ENCODE assay signal across 21 mouse cellular contexts in genomic region chr2:93880981-93881380, GRCm38 (mm10). TPM values are rescaled to one million over a fixed set of nuclear protein-coding genes. Genes with fewer than 3 reads are reported as not detected.
A peak's percentile ranks its signal among the peaks of the same experiment; 100 is the strongest.
DNase-seq lines count a peak whose midpoint lies in the region; ATAC-seq and TF ChIP-seq lines count a peak whose summit lies in the region.
"Had no signal": no experiment of that assay in that cellular context is flagged by ENCODE, and none has a peak within 500 bp of the region (broad histone marks: within the 10 kb centered on the region; RNA-seq: fewer than 3 reads in every experiment).

No protein-coding gene starts in this region.

- no peaks in the 10 kb centered on the region for H3K27me3 ChIP-seq in liver, postnatal 0 days (ENCODE audit: insufficient read depth, low read length)
- no peaks in the 10 kb centered on the region for H3K27me3 ChIP-seq in cerebellum, adult 2 months (ENCODE audit: control insufficient read depth, insufficient read depth, low read length)
- H3K27me3 ChIP-seq: CH12.LX; embryonic facial prominence, embryonic 12.5 days; forebrain, embryonic 15.5 days had no signal

- 0 out of 2 replicates have a peak, but pooled peaks have one; percentile 17 for ATAC-seq in liver, postnatal 0 days
- ATAC-seq: forebrain, embryonic 15.5 days; intestine, embryonic 16.5 days had no signal

- H3K36me3 ChIP-seq in liver, postnatal 0 days (replicated peaks; ENCODE audit: insufficient read depth, low read length), result no peaks in the 10 kb centered on the region
- H3K36me3 ChIP-seq: embryonic facial prominence, embryonic 12.5 days; forebrain, embryonic 15.5 days; heart, embryonic 10.5 days; hindbrain, embryonic 10.5 days had no signal

- H3K4me2 ChIP-seq in liver, postnatal 0 days (ENCODE audit: low read depth, low read length), result no peak overlapping the region
- H3K4me2 ChIP-seq: embryonic facial prominence, embryonic 12.5 days; forebrain, embryonic 15.5 days; hindbrain, embryonic 14.5 days had no signal

- no peak overlapping the region for H3K9ac ChIP-seq in liver, postnatal 0 days (replicated peaks)
- H3K9ac ChIP-seq: embryonic facial prominence, embryonic 12.5 days; forebrain, embryonic 15.5 days; hindbrain, embryonic 14.5 days had no signal

- no peak for TF ChIP-seq POLR2A in cerebellum, adult 2 months (IDR thresholded peaks at IDR 0.05; ENCODE audit: borderline replicate concordance, insufficient read depth, low read length)

- TF ChIP-seq CTCF in liver, postnatal 0 days (IDR thresholded peaks at IDR 0.05; ENCODE audit: low read depth), result no peak
- no peak for TF ChIP-seq CTCF in cerebellum, adult 2 months (IDR thresholded peaks at IDR 0.05; ENCODE audit: borderline replicate concordance, insufficient read depth, low read depth, low read length)

- no peaks in the 10 kb centered on the region for H3K9me3 ChIP-seq in liver, postnatal 0 days (ENCODE audit: low read length)
- H3K9me3 ChIP-seq: embryonic facial prominence, embryonic 12.5 days; forebrain, embryonic 15.5 days; heart, embryonic 10.5 days; hindbrain, embryonic 10.5 days had no signal

- H3K4me1 ChIP-seq in liver, postnatal 0 days (ENCODE audit: insufficient read depth), result 0 out of 2 replicates have a peak, but pooled peaks cover 3% of the 10 kb centered on the region
- H3K4me1 ChIP-seq in cerebellum, adult 2 months (ENCODE audit: control insufficient read depth, insufficient read depth, low read length), result no peaks in the 10 kb centered on the region
- H3K4me1 ChIP-seq: embryonic facial prominence, embryonic 12.5 days; forebrain, embryonic 15.5 days; hindbrain, embryonic 10.5 days had no signal

- H3K4me3 ChIP-seq in liver, postnatal 0 days (ENCODE audit: low read depth, low read length), result no peak overlapping the region
- H3K4me3 ChIP-seq in cerebellum, adult 2 months (replicated peaks; ENCODE audit: insufficient read depth, low read depth, low read length), result no peak overlapping the region
- H3K4me3 ChIP-seq: embryonic facial prominence, embryonic 12.5 days; forebrain, embryonic 15.5 days; heart, embryonic 10.5 days; hindbrain, embryonic 10.5 days had no signal

- no peak for TF ChIP-seq EP300 in liver, postnatal 0 days (IDR thresholded peaks at IDR 0.05; ENCODE audit: low read depth)

- WGBS in liver, postnatal 0 days (ENCODE audit: insufficient replicate concordance), result 45% methylated on average over 3 of the region's 3 CpGs
- 33% methylated on average over 3 of the region's 3 CpGs for WGBS in cerebellum, adult 2 months

- DNase-seq in adrenal gland, adult 2 months, result peak; percentile 31
- no peak for DNase-seq in adrenal gland, adult 18-20 months (ENCODE audit: low spot score in 2 of 2)
- DNase-seq in liver, postnatal 0 days, result peak; percentile 45
- DNase-seq in liver (no peak), adipocyte (ENCODE audit: low spot score) (peak; percentile 14)
- DNase-seq in cerebellum, adult 2 months, result no peak
- no peak for DNase-seq in cerebellum, postnatal 36 days
- DNase-seq: cerebellum, adult 18-20 months; cerebellum, postnatal 10 days; gastrocnemius, postnatal 36 days; heart, postnatal 10 days had no signal

- no peak overlapping the region for H3K27ac ChIP-seq in liver, postnatal 0 days (ENCODE audit: low read depth)
- H3K27ac ChIP-seq in cerebellum, adult 2 months (ENCODE audit: insufficient read depth, low read length), result no peak overlapping the region
- H3K27ac ChIP-seq: embryonic facial prominence, embryonic 12.5 days; forebrain, embryonic 15.5 days; heart, embryonic 10.5 days; hindbrain, embryonic 10.5 days; hindbrain, embryonic 14.5 days had no signal

RNA-seq across cellular contexts. Expression of gene Accsl, which starts 12.0 kb away (rescaled TPM):
- 1 to 10 TPM in 1 of 2 experiments, under 1 TPM in 1; 0.43 to 1.6 TPM for total RNA-seq in adrenal gland, adult 2 months (2021)
- polyA plus RNA-seq in adrenal gland, adult 2 months (2012; rRNA removed), result not detected in 2 replicates
- total RNA-seq in adrenal gland, adult 18-20 months (2021), result under 1 TPM; 0.40 to 0.74 TPM
- polyA plus RNA-seq in liver, postnatal 0 days (2015; fragmentation: Nextera tagmentation; extraction: Ambion mirVana), result 0.13 TPM in 1 of 2 replicates, not detected in the other
- polyA plus RNA-seq in cerebellum, adult 2 months (2012; rRNA removed), result 0.72 and 1.1 TPM in 2 replicates
- total RNA-seq: gastrocnemius, adult 8-10 months; gastrocnemius, postnatal 36 days; heart, adult 18-20 months had no signal
- polyA plus RNA-seq: embryonic facial prominence, embryonic 12.5 days; heart, embryonic 10.5 days; heart, embryonic 14.5 days; hindbrain, embryonic 10.5 days; intestine, embryonic 16.5 days had no signal

RNA-seq across cellular contexts. Expression of gene Accs, which starts 31.2 kb away (rescaled TPM):
- total RNA-seq in adrenal gland, adult 2 months (2021), result 1 to 10 TPM; 8.9 to 9.6 TPM
- polyA plus RNA-seq in adrenal gland, adult 2 months (2012; rRNA removed), result 15.2 and 16.7 TPM in 2 replicates
- total RNA-seq in adrenal gland, adult 18-20 months (2021), result 1 to 10 TPM; 6.1 to 6.9 TPM
- polyA plus RNA-seq in liver, postnatal 0 days (2015; fragmentation: Nextera tagmentation; extraction: Ambion mirVana), result 1.3 and 1.6 TPM in 2 replicates
- polyA plus RNA-seq in cerebellum, adult 2 months (2012; rRNA removed), result 10.6 and 12.8 TPM in 2 replicates

RNA-seq across cellular contexts. Expression of gene Ext2, which starts 58.6 kb away (rescaled TPM):
- total RNA-seq in adrenal gland, adult 2 months (2021), result 10 to 100 TPM; 94.2 to 94.9 TPM
- 33.0 and 43.5 TPM in 2 replicates for polyA plus RNA-seq in adrenal gland, adult 2 months (2012; rRNA removed)
- total RNA-seq in adrenal gland, adult 18-20 months (2021), result 10 to 100 TPM; 65.3 to 98.1 TPM
- 22.6 TPM in 2 replicates for polyA plus RNA-seq in liver, postnatal 0 days (2015; fragmentation: Nextera tagmentation; extraction: Ambion mirVana)
- 40.1 and 42.3 TPM in 2 replicates for polyA plus RNA-seq in cerebellum, adult 2 months (2012; rRNA removed)

Comparison
In these comparisons a context has a peak if more than half of its experiments do, and no peak if none do; other contexts are left out.
1. DNase-seq: peak in adrenal gland, adult 2 months (single experiment), liver, postnatal 0 days (single experiment) and adipocyte (single experiment); none in adrenal gland, adult 18-20 months (0 of 2), liver (single experiment), cerebellum, adult 2 months (0 of 2) and cerebellum, postnatal 36 days (0 of 2).